Mouse (Mus musculus): ENCODE measurements around the gene Ostm1.

The Ostm1 gene

DNA sequence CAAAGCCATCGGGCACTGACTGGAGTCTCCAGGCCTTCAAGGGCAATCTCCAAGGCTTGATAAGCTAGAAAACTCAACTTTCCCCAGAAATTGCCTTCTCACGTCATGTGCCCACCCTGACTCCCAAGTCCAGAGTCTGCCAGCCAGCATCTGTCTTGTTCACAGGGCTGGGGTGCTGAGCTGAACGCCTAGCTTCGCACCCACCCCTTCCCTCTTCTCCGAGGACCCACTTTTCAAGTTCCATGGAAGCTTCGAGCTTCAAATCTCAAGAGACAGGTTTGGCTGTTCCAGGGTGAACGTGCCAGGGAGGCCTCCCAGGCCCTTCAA lies 2.7 kb upstream of the Ostm1 start:
- in situ Hi-C loops (cut with MboI; ENCODE audit: low pct_unique_long_range_greater_than_20kb in 1 of 2, low sequenced_read_pairs in 2 of 2, unreplicated experiment in 1 of 2) = loop anchor here in 1 of 2 experiments (25.0 kb wide), 2 partner anchors 269 to 606 kb away; no protein-coding TSS in a partner anchor

DNA sequence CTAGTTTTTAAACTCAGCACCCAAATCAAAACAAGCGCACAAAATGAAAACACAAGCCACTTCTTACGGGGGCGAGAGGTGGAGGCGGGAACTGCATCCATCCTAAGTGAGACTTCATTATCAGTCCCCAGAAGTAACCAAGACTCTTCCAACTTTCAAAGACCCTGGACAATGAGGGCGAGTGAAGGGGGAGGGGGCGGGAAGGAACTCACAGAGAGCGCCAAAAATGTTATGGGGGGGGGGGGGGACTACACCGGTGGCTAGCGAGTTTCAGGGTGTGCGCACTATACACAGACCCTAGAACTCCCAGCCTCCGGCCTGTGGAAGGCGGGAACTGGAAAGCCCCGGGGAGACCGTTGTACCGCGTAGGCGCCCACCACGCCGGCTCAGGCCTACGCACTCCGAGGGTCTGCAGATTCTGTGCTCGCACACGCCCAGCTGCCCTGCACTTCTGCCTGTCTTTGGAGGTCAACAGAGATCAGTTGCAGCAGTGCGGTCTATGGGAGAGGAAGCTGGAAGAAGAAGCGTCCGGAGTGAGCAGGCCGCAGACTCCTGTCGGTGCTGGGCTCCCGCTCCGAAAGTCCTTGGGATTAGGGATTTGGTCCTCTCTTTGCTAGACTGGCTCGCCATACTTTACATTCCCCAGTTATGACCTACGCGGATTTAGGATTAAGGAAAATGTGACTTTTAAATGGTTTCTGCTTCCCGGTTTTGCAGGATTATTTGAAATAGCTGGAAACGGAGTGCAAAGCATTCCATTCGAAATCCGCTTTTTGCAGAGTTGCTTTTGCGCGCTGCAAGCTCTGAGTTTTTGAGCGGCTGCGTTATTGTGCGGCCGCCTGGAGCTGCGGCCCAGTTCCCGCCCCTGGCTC lies 1.7 kb upstream of the Ostm1 start:
- in situ Hi-C loops (cut with MboI; ENCODE audit: low pct_unique_long_range_greater_than_20kb in 1 of 2, low sequenced_read_pairs in 2 of 2, unreplicated experiment in 1 of 2) = loop anchor here in 1 of 2 experiments (25.0 kb wide), 2 partner anchors 270 to 605 kb away; no protein-coding TSS in a partner anchor

DNA sequence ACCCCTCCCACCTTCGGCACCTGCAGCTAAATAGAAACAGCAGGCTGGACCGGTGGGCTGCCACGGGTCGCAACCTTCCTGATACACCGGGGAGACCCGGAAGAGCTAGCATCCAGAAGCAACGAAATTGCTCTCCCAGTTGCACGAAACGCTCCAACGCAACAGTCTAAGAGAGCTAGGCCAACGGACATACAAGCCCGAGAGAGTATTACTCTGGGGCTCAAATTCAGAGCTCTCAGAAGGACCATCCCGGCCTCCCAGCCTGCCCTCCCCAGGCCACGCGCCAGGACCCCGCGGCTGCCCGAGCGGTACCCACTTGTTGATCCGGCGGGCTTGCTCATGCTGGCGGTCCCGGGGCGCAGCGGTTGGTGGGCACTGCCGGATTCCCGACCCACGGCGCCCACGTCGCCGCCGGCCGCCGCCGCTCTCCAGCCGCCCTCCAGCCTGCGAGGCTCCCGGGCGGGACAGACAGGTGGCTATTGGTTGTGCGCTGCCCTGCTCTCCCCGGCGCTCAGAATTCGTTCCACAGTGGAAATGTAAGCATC lies 984 bp upstream of the Ostm1 start:
- in situ Hi-C loops (cut with MboI; ENCODE audit: low pct_unique_long_range_greater_than_20kb in 1 of 2, low sequenced_read_pairs in 2 of 2, unreplicated experiment in 1 of 2) = loop anchor here in 1 of 2 experiments (25.0 kb wide), 2 partner anchors 270 to 605 kb away; no protein-coding TSS in a partner anchor

DNA sequence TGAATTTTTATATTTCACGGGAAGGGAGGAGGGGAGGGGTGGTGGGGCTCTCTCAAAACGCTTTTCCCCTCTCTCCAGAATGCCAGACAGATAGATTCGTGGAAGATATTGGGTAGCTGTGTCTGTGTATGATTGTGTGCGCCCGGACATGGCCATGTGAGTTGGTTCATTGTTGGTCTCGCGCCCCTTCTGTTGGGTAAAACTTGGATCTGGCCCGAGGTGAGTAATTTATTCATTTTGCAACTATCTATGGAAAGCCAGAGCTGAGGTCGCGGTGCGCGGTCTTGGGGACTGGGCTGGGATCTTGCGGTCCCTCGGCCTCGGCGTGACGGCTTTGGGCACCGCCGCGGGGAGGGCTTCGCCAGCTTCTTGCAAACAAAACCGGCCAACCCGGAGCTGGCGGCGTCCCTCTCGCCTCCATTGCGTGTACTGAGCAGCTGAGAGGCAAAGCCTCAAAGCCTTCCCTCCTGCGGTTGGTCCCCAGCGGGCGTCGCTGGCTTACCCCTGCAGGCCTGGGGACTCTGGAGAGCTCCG lies 347 bp downstream of the Ostm1 start:
- in situ Hi-C loops (cut with MboI; ENCODE audit: low pct_unique_long_range_greater_than_20kb in 1 of 2, low sequenced_read_pairs in 2 of 2, unreplicated experiment in 1 of 2) = loop anchor here in 1 of 2 experiments (25.0 kb wide), 2 partner anchors 272 to 603 kb away; no protein-coding TSS in a partner anchor

DNA sequence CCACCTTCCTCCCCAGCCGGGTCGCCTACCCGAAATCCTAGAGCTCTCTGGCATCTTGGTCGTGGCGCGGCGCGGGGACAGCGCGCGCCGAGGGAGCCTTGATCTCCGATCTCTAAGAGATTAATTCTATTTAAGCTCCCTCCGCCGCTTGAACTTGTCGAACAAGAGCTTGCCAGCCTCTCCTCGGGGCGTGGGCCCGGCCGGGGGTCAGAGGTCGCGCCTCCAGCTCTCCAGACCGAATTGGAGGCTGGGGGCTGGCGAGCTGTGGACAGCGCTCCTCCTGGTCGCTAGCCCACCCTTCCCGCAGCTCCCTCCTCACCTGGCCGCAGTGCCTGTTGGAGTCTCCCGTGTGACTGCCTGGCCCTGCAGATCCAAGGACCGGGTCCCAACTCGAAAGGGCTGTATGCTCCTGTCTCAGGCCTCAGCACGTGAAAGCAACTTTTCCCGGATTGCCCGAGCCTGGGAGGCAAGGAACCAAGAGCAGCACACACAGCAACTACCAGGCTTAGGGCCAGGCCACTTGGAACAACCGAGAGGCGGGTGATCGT lies 888 bp downstream of the Ostm1 start:
- in situ Hi-C loops (cut with MboI; ENCODE audit: low pct_unique_long_range_greater_than_20kb in 1 of 2, low sequenced_read_pairs in 2 of 2, unreplicated experiment in 1 of 2) = loop anchor here in 1 of 2 experiments (25.0 kb wide), 2 partner anchors 272 to 603 kb away; no protein-coding TSS in a partner anchor

DNA sequence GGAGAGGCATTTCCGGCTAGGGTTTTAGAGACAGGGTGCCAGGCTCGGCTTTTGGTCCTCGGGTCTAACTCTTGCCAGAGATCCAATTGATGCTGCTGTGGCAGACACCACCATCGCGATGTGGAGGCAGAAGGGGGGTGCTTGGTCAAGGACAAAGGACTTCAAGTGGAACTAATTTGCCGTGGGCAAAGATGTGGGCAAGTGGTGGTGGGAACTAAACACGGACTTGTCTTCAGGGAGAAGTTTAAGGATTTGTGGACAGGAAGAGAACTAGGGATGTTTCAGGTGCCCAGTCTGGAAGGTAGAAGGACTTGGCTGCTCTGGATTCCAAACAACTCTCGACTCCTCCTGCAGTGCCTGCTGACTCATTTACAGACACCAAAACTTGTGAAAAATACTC lies 1.5 kb downstream of the Ostm1 start:
- in situ Hi-C loops (cut with MboI; ENCODE audit: low pct_unique_long_range_greater_than_20kb in 1 of 2, low sequenced_read_pairs in 2 of 2, unreplicated experiment in 1 of 2) = loop anchor here in 1 of 2 experiments (5.0 to 25.0 kb wide), 3 partner anchors 47 to 602 kb away; no protein-coding TSS in a partner anchor

DNA sequence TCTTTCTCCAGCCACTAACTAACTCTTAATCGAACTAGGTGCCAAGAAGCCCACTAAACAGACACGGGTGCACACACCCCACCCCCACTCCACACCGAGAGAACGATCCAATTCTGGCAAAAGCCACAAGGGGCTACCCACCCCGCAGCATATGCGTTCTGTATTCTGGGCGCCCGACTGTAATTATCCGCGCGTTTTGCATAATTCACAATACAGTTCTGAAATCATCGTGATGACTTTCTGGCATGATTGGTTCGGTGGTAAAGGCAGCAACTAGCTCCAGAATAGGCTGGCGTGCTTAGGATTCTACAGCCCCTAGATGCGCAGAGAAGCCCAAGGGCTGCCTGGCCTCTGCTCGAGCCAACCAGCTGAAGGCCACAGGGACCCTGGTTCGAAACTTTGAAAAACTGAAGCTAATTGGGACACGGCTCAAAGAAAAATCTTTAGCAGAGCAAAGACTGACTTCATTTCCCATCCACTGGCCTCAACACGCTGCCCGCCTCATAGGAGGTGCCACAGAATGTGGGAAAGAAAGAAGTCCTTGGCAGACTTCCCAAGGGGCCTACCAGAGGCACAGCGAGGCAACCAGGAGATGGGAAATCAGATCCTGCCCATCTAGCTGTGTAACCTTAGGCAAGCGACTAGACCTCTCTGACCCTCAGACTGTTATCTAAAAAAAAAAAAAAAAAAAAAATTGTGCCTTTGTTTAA lies 2.1 kb downstream of the Ostm1 start:
- in situ Hi-C loops (cut with MboI; ENCODE audit: low pct_unique_long_range_greater_than_20kb in 1 of 2, low sequenced_read_pairs in 2 of 2, unreplicated experiment in 1 of 2) = loop anchor here in 1 of 2 experiments (5.0 to 25.0 kb wide), 3 partner anchors 47 to 602 kb away; no protein-coding TSS in a partner anchor

DNA sequence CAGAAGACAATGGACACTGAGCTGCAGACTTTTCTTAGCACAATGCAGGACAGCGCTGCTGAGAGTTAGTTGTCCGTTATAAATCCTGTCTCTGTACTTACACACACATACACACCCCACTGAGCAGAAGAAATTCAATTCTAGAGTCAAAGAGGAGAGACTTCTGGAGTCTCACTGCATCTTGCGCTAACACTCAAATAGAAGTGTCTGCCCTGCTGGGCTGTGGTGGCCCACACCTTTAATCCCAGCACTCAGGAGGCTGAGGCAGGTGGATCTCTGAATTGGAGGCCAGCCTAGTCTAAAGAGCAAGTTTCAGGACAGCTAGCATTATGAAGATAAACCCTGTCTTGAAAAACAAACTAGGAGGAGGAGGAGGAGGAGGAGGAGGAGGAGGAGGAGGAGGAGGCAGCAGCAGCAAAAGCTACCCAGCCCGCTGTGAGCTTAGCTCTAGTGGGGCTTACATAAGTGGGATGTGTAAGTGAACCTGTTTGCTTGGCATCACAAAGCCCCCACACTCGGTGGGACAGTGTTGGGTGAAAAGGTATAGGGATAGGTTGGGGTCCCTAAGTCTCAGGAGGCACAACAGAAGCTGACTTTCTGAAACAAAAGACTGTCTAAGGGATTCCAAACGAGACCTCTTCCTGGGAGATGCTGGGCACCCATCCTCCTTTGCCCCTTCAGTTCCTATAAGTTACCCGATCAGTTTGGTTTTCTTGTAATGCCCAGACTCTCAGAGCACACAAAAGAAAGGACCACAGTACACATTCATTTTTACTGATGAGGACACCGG lies 4.5 kb downstream of the Ostm1 start:
- in situ Hi-C loops (cut with MboI; ENCODE audit: low pct_unique_long_range_greater_than_20kb in 1 of 2, low sequenced_read_pairs in 2 of 2, unreplicated experiment in 1 of 2) = loop anchor here in 1 of 2 experiments (5.0 to 25.0 kb wide), 3 partner anchors 44 to 599 kb away; no protein-coding TSS in a partner anchor

DNA sequence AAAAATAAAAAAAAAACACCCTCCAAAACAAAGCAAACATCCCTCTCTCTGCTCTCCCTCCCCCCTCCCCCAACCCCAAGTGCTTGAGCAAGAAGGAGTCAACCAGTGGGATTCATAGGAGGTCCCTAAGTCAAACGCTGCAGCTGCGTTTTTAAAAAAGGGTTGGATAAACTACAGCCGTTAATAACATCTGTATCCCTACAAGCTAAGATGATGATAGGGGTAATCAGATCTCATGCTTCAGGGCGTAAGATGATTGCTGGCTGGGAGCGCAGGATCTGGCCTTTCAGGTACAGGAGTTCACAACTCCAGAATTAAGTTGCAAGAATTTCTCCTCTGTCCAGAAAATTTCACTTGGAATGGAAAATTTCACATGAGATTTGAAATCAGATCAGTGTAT lies 5.9 kb downstream of the Ostm1 start:
- in situ Hi-C loops (cut with MboI; ENCODE audit: low pct_unique_long_range_greater_than_20kb in 1 of 2, low sequenced_read_pairs in 2 of 2, unreplicated experiment in 1 of 2) = loop anchor here in 1 of 2 experiments (5.0 to 25.0 kb wide), 3 partner anchors 43 to 598 kb away; no protein-coding TSS in a partner anchor

DNA sequence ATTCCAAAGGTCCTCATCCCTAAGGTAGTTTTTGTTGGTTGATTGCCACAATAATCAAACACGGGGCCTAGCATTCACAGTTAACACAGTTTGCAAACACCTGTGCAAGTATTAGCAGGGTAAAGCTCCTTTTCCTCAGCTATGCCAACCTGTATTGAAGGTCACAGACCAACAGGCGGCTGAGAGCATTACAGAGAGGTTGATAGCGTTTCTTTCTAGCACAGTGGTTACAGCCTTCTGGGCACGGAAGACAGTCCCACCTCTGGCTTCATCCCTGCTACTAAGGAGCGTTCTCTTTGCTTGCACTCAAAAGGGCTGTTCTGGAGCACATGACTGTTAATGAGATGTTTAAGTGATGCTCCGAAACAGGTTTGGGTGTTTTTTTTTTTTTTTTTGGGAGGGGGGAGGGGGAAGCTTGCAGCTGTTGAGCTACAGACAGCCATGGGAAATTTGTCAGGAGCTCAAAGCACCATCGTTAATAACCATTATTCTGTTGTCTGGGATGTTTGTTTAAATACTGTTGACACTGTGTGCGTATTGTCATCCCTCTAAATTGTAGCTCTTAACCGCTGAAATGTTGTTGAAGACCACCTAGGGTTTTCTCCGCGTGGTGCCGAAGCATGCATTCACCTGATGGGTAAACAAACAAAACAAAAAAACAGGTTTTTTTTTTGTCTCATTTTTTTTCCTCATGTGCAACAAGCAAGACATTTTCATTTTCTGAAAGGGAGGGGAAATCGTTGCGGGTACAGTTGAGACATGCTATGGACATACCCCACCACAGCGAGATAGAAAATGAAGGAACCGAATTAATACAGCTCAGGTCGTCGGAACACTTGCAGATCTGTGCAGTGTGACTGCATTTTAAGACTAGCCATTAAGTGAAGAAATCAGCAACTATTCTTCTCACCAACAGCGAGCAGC lies 6.9 kb downstream of the Ostm1 start:
- in situ Hi-C loops (cut with MboI; ENCODE audit: low pct_unique_long_range_greater_than_20kb in 1 of 2, low sequenced_read_pairs in 2 of 2, unreplicated experiment in 1 of 2) = loop anchor here in 1 of 2 experiments (25.0 kb wide), 2 partner anchors 278 to 597 kb away; no protein-coding TSS in a partner anchor

DNA sequence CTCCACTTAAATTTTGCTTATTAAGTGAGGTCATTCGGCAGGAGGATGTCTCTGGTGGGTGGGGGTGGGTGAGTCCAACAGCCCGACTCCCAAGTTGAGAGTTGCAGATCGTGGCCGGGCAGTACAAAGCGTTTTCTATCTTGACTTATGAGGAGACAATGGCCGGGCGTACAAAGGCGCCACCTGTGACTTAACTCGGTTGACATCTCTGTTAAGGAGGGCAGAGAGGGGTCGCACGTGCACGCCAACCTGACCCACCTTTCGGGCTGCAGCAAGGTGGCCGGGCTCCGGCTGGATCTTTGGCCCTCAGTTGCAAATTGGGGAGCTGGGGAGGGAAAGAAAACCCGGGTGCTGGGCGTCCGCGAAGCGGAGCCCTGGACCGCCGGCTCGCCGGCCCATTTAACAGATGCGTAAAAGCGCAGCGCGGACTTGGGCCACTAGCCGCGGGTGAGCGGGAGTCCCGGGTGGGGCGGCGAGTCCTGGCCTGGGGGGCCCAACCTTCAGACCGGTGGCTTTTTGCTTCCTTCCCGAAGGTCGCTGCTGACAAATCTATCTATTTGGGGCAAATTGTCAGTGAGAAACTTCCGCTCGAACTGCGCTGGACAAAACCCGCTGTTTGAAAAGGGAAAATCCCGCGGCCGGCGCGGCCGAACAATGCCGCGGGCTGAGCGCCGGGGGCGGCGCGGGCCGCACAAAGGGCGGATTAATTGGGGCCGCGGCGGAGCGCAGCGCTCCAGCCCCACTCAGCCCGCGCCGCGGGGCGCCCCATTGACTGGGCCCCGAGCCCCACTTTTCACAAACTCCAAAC lies 7.8 kb downstream of the Ostm1 start:
- in situ Hi-C loops (cut with MboI; ENCODE audit: low pct_unique_long_range_greater_than_20kb in 1 of 2, low sequenced_read_pairs in 2 of 2, unreplicated experiment in 1 of 2) = loop anchor here in 1 of 2 experiments (25.0 kb wide), 2 partner anchors 279 to 596 kb away; no protein-coding TSS in a partner anchor

DNA sequence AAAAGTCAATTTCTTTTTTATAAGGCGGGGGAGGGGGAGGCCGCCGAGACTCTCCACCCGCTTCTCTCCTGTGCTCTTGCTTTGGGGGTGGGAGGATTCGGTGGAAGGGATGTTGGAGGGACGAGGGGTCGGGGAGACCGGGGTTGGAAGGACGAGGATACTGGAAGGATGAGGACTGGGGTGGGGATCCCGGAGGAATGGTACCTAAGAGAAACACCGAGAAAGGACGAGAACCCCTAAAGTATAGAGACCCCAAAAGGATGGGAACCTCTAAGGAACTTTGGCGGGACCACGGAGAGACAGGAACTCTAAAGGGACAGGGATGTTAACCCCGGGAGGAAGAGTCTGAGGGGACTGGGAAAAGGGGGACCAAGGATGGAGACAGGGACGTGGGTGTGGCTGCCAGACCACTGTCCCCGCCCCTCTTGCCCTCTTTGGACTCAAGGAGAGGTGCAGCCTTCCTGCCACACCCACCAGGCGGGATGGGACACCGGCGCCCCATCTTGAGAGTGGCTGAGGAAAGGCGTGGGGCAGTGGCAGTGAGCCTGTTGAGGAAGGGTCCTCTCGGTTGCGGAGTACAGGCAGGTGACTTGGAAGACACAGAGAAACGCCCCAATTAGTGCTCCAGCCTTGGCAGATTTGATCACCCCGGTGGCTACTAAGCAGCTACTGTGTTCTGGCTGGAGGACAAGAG lies 8.5 kb downstream of the Ostm1 start:
- in situ Hi-C loops (cut with MboI; ENCODE audit: low pct_unique_long_range_greater_than_20kb in 1 of 2, low sequenced_read_pairs in 2 of 2, unreplicated experiment in 1 of 2) = loop anchor here in 1 of 2 experiments (25.0 kb wide), 2 partner anchors 280 to 595 kb away; no protein-coding TSS in a partner anchor

DNA sequence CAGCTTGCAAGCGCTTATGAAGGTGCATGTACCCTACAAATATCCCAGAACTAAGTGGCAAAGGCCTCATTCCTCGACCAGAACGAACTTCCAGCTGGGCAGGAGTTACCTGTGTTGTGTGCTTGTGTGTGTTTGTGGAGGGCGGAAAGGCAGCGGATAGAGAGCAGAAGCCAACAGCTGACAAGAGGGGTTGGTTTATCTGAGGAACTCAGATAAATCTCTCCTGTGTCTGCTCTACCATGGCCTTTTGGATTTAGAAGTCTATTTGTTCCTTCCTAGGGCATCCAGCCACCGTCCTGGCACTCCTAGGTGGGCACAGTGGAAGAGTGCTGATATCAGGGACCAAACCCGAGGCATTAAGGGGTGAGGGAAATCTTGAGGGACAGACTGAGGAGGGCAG lies 9.6 kb downstream of the Ostm1 start:
- in situ Hi-C loops (cut with MboI; ENCODE audit: low pct_unique_long_range_greater_than_20kb in 1 of 2, low sequenced_read_pairs in 2 of 2, unreplicated experiment in 1 of 2) = loop anchor here in 1 of 2 experiments (25.0 kb wide), 2 partner anchors 281 to 594 kb away; no protein-coding TSS in a partner anchor

DNA sequence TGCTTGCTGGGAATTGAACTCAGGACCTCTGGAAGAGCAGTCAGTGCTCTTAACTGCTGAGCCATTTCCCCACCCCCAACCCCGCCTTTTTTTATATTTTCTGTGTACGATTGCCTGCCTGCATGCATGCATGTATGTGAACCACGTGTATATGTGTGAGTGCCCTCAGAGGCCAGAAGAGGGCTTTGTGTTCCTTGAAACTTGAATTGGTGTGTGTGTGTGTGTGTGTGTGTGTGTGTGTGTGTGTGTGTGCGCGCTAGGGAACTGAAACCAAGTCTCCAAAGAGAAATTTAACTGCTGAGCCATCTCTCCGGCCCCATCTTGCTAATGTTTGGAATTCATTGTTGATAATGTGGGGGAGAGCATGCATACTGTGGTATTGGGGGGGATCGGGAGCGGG lies 15.0 kb downstream of the Ostm1 start:
- in situ Hi-C loops (cut with MboI; ENCODE audit: low pct_unique_long_range_greater_than_20kb in 1 of 2, low sequenced_read_pairs in 2 of 2, unreplicated experiment in 1 of 2) = loop anchor here in 1 of 2 experiments (25.0 kb wide), 2 partner anchors 286 to 589 kb away; no protein-coding TSS in a partner anchor

DNA sequence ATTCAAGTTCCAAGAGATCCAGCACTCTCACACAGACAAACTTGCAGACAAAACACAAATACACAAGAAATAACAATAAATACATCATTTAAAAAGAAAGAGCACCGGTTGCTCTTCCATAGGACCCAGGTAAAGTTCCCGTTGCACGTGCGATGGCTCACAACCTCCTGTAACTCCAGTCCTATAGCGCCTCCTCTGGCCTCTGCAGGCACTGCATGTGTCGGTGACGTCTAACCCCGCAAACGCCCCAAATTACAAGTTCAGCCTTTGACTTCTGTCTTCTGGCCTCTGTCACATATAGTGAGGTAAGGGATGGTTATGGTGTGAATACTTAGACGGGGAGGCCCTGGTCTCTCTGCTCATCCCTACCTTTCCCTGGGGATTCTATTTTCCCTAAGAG lies 17.9 kb downstream of the Ostm1 start:
- in situ Hi-C loops (cut with MboI; ENCODE audit: low pct_unique_long_range_greater_than_20kb in 1 of 2, low sequenced_read_pairs in 2 of 2, unreplicated experiment in 1 of 2) = loop anchor here in 1 of 2 experiments (5.0 kb wide), 1 partner anchor 289 kb away; no protein-coding TSS in a partner anchor
